ENCODE assay signal across 8 mouse cellular contexts in genomic region chr8:107205701-107206561, GRCm38 (mm10). TPM values are rescaled to one million over a fixed set of nuclear protein-coding genes. Genes with fewer than 3 reads are reported as not detected.
DNase-seq lines count a peak whose midpoint lies in the region; ATAC-seq and TF ChIP-seq lines count a peak whose summit lies in the region.

No protein-coding gene starts in this region.

- no peaks in the 10 kb centered on the region for H3K27me3 ChIP-seq in ES-Bruce4 (ENCODE audit: control insufficient read depth, insufficient read depth, low read length, poor library complexity, severe bottlenecking)

- TF ChIP-seq EP300 in ES-Bruce4 (IDR thresholded peaks at IDR 0.05; ENCODE audit: insufficient read depth, low read depth, low read length): no peak

- H3K36me3 ChIP-seq in ES-Bruce4 (ENCODE audit: control insufficient read depth, insufficient read depth, low read length, poor library complexity, severe bottlenecking): no peaks in the 10 kb centered on the region

- H3K4me3 ChIP-seq in ES-Bruce4 (ENCODE audit: low read depth, low read length): peak overlapping the region; percentile 2; the same call in 1 of the 2 replicates

- H3K9ac ChIP-seq in ES-Bruce4 (ENCODE audit: low read depth, poor library complexity, severe bottlenecking): peak overlapping the region; percentile 10; the same call in 1 of the 2 replicates

- intact Hi-C loops in heart, postnatal 36 days (cut with DNase I): loop anchor here (1.0 to 5.0 kb wide), 2 partner anchors 46 to 87 kb away; partner anchors contain the start of gene Nfat5

- peak; percentile 87 for ATAC-seq in frontal cortex, adult (ENCODE audit: low TSS enrichment)
- 0 out of 2 replicates have a peak, but pooled peaks have one; percentile 13 for ATAC-seq in neutrophil, adult 5-6 weeks (ENCODE audit: extremely low read depth, insufficient number of reproducible peaks, low FRiP score, poor library complexity, severe bottlenecking)

- no peaks in the 10 kb centered on the region for H3K4me1 ChIP-seq in ES-Bruce4 (ENCODE audit: control insufficient read depth, insufficient read depth, low read length)

- TF ChIP-seq POLR2A in ES-Bruce4 (IDR thresholded peaks at IDR 0.05; ENCODE audit: insufficient read depth, low read length): no peak
- TF ChIP-seq POLR2A in brain, embryonic 14.5 days (IDR thresholded peaks at IDR 0.05; ENCODE audit: borderline replicate concordance, extremely low read depth, insufficient read depth, insufficient read length, poor library complexity, severe bottlenecking): no peak

- no peak for TF ChIP-seq CTCF in ES-Bruce4 (IDR thresholded peaks at IDR 0.05; ENCODE audit: low read depth, low read length)
- TF ChIP-seq CTCF in brain, embryonic 14.5 days (IDR thresholded peaks at IDR 0.05; ENCODE audit: borderline replicate concordance, extremely low read depth, insufficient read depth, insufficient read length): no peak

- no peak overlapping the region for H3K27ac ChIP-seq in ES-Bruce4 (ENCODE audit: insufficient read depth, low read length)

- DNase-seq in brain, embryonic 14.5 days (ENCODE audit: low read depth): peak; percentile 64
- DNase-seq in heart, postnatal 36 days: peak; percentile 82 to 85
- DNase-seq in layer of hippocampus, postnatal 36 days: peak; percentile 48 to 62
- DNase-seq in liver: no peak
- no peak for DNase-seq in spleen, postnatal 36 days (ENCODE audit: low spot score in 2 of 2)

- no peaks in the 10 kb centered on the region for H3K9me3 ChIP-seq in ES-Bruce4 (replicated peaks; ENCODE audit: control insufficient read depth, insufficient read depth, low read length, poor library complexity, severe bottlenecking)

RNA-seq across cellular contexts. Expression of gene Cyb5b, which starts 55.5 kb away (rescaled TPM):
- 102 and 105 TPM in 2 replicates for polyA plus RNA-seq in ES-Bruce4 (2011; ENCODE audit: insufficient read depth, insufficient read length, low read depth, missing spikeins)
- 83.6 and 99.0 TPM in 2 replicates for polyA plus RNA-seq in brain, embryonic 14.5 days (2012; rRNA removed)
- total RNA-seq in heart, postnatal 36 days (2021): 10 to 100 TPM; 29.4 to 43.2 TPM
- total RNA-seq in layer of hippocampus, postnatal 36 days (2021): 100 to 1,000 TPM; 106 to 109 TPM
- total RNA-seq in neutrophil, adult 5-6 weeks (2017): 34.5 and 40.4 TPM in 2 replicates

Comparison
In these comparisons a context has a peak if more than half of its experiments do, and no peak if none do; other contexts are left out.
1. DNase-seq: peak in brain, embryonic 14.5 days (single experiment), heart, postnatal 36 days (2 of 2) and layer of hippocampus, postnatal 36 days (2 of 2); none in liver (single experiment) and spleen, postnatal 36 days (0 of 2).